Mouse (Mus musculus) thymus, adult 2 months (tissue): ENCODE data around the gene Mitf.

Source experiments
- CTCF ChIP-seq: fragments of 200-500 bp; IDR thresholded peaks from 2 replicates; pipeline ENCODE4 v1.5.1; 2012; ENCODE audit warnings: mild to moderate bottlenecking, control low read depth, low read length, moderate library complexity, borderline replicate concordance; ENCODE audit not compliant: control insufficient read depth, poor library complexity, insufficient read depth; ENCODE audit errors: extremely low read depth
- POLR2A ChIP-seq: fragments of 200-500 bp; IDR thresholded peaks from 2 replicates; pipeline ENCODE4 v1.6.1; 2012; ENCODE audit warnings: mild to moderate bottlenecking, low read length, control low read depth, moderate library complexity; ENCODE audit not compliant: control insufficient read depth, poor library complexity, insufficient read depth; ENCODE audit errors: extremely low read depth

DNA sequence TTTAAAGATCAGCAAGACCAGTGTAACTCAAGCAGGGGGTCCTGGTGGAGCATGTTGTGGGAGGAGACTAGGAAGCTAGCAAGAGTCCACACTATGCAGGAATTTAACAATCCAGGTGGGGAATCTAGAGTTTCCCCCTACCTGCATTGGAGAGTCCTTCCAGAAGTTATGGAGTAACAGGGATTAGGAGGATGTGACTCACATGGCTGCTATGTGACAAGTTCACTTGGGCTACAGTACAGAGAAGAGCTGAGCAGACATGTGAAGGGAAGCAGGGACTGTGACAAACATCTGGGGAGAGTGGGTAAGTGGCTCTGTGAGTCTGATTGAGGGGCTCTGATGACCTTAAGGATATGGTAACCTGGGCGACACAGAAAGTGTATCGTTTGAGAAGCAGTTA is 66.2 kb downstream of the Mitf start:
- TF ChIP-seq POLR2A: no peak
- no peak for TF ChIP-seq CTCF
